Mouse (Mus musculus) skeletal muscle tissue, adult 2 months (tissue): ENCODE results near the gene D1Ertd622e.

ENCODE experiments used
- DNase-seq: peaks from one replicate; pipeline ENCODE4 v3.0.0-alpha.2; 2012; ENCODE audit warnings: low read depth, low spot score

Gene D1Ertd622e

DNA sequence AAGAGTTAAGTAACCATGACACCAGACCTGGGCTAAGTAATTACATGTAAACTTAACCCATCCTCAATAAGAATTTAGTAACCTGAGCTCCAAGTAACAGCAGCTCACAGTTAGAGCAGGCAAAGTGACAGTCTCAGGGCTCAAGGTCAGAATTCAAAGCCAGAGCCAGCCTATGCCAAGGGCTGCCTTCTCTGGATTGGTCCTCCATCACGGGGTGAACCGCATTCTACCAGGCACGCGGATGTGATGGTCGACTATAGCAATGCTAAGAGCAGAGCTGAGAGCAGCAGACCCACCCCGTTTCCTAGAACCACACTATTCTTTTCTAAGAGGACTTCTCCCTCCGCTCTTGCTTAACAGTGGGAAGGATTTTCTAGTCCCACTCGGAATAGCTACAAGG, 27.8 kb downstream of the D1Ertd622e start:
- DNase-seq: peak; percentile 47

DNA sequence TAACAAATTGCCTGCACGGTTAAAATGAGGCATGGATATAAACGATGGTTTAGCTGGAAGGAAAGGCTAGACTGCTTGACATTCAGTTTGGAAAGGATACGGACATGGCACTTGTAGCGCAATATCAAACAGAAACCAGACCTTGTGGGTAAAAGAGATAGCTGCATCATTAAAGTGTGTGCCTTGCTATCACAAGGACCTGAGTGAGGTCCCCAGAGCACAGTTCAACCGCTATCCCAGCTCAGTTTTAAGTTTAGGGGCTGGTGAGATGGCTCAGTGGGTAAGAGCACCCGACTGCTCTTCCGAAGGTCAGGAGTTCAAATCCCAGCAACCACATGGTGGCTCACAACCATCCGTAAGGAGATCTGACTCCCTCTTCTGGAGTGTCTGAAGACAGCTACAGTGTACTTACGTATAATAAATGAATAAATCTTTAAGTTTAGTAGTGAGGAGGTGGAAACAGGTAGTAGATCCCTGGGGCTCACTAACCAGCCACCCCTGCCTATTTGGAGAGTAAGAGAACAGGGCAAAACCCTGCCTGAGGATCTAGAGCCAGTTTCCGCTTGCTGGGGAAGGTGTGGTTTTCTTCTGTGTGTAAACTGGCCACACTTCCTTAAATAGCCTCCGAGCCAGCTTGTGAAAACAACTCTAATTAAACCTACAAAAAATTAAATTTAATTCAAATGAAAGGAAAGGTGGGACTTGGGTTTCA, 29.2 kb downstream of the D1Ertd622e start:
- DNase-seq: no peak

DNA sequence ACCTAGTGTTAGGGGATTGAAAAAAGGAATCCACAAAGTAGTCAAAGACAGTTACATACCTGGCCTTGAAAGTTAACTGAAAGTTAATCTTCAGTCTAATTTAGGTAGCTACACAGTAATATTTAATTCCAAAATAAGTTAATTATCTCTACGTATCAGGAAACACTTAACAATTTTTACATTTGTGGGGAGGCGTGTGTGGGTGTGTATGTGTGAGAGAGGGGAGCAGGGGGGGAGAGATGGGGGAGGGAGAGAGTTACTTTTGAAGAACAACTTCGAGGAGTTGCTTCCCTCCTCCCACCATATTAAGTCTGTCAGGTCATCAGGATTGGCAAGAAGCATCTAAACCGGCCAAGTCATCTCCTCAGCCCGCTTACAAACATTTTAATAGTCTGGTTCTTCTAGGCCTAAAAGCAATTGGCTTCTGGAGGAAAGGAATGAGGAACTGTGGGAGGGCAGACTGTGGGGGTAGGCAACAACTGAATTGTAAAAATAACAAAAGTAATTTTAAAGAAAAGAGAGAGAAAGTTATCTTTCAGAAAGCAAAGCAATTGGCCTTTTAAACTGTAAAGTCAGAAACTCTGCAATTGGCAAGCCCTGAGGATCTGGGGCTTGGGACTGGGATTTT, 29.9 kb downstream of the D1Ertd622e start:
- DNase-seq: no peak

DNA sequence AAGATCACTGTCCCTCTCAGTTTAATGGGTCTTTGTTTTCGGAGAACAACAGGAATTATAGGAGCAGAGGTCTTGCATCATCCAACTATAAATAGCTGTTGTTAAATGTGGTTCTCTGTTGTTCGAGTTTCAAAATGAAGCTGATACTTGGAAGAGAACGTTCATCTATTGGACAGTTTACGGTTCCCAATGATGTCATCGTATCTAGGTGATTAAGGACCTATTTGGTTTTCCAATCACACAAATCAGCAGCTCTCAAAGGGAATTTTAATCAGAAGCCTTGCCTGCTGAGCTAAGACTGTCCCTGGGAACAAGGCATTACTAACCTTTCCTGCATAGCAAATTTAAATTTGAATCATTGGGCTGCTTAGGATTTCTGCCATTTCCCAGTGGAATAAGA, 31.7 kb downstream of the D1Ertd622e start:
- DNase-seq: no peak

DNA sequence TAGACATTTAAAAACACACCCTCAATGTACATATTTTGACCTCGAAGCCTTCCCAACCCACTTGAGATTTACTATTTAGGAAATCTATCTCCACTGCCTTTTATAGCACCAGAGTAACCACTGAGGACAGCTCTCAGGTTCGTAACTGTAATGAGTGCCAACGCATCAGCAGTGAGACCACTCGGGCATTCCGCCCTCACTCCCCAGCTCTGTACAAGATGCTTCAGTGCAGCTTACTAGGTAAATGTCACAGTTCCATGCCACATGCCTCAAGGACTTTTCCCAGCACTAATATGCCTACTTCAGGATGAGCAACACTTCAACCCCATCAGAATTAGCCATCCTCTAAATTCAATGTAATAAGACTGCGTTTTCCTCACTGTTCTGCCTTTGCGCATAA, 33.0 kb downstream of the D1Ertd622e start:
- no peak for DNase-seq

DNA sequence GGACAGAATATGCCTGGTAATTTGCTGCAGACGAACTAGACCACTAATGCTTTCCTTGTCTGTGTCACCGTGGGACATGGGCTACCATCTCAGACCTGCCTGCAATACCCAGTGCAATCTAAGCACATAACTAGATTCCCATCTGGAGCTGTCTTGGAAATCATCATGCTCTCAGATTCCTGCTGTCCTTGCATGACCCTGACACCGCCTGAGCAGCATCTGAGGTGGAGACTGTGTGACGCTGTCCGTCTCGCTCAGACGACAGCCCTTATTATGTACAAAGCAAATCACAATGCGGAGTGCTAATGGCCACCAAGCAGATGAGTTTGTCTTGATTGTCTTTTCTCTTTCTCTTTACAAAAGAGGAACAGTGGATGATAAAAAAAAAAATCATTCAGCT, 33.9 kb downstream of the D1Ertd622e start:
- DNase-seq: peak; percentile 74

DNA sequence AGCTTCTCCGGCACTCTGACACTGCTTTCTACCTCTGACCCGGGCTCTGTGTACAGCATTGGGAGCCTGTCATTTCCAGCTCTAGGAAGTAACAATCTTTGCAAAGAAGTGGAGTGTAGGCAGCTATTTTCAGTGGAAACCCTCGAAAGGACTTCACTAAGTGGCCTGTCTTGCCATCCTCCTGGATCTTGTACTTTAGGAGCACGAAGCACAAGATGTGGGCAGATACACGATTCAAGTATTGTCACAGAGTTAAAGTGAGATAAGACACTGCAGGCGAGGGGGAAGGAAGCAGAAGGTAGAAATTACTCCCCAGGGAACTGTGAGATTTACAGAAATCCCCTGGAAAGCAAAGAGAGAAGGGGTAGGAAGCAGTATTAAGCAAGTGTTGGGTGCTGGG, 36.4 kb downstream of the D1Ertd622e start:
- no peak for DNase-seq

DNA sequence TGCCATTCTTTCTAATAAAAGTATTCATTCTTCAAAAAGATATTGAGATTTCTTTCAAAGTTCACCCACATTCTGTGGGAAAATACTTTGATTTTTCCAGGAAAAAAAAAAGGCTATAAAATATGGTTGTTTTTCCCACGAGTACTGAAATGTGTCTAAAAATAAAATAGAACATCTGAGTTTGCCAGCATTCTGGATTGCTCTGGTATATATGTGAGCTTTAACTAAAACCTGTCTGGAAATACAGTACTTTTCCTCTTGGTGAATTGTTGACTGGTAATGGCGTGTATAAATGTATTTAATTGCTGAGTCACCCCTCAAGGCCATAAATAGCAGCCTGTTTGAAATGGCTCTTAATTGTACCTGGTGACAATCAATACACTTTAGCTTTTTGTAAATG, 37.5 kb downstream of the D1Ertd622e start:
- DNase-seq: no peak

DNA sequence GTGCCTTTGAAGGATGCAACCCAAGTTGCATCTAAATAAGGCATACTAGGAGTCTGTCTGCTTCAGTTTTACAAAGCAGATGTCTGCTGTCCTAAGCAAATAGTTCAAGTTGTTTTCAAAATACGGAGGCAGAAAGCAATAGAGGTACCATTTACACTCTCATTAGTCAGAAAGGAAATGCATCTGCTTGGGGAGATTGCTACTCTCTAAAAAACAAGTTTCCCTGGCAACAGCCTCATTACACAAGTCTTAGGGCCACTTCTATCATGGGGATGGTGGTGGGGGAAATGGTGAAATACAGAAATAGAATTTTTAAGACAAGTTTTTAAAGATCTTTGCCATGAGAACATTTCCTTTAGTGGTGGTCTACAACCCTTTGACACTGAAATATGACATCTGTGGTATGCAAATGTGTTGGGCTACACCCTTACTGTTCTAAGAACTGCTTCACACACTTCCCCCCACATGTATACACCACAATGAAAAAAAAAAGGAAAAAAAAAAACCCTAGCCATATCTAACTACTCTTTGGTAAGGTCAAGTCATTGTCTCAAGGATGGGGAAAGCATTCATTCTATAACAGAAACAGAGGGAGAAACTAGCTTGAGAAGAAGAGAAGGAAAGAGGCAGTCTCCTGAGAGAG, 38.5 kb downstream of the D1Ertd622e start:
- DNase-seq: no peak

DNA sequence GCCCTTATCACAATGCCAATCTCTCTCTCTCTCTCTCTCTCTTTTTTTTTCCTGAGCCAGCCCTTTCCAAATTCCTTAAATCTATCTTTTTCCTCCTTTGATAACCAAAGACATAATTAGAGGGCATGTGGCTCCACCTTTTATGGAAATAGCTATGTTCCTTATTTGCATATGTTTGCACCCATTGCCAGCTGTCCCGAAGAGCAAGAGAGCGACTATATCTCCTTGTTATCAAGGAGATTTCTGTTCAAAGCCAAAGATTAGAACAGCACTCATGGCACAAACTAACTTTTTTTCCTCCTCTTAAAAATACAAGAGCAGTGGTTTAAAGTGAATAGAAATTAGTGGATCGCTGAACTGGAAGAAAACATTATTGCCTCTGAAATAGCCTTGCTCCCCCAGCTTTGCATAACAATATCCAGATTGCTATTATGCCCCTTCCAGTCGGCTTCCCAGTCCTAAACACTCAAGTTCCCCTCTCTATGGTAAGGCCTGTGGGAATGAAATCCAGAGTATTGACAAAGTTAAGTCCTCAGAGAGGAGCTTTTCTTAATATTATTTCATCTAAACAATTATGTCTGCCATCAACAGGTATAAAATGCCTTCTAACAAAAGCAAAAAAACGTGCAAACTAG, 39.2 kb downstream of the D1Ertd622e start:
- no peak for DNase-seq

DNA sequence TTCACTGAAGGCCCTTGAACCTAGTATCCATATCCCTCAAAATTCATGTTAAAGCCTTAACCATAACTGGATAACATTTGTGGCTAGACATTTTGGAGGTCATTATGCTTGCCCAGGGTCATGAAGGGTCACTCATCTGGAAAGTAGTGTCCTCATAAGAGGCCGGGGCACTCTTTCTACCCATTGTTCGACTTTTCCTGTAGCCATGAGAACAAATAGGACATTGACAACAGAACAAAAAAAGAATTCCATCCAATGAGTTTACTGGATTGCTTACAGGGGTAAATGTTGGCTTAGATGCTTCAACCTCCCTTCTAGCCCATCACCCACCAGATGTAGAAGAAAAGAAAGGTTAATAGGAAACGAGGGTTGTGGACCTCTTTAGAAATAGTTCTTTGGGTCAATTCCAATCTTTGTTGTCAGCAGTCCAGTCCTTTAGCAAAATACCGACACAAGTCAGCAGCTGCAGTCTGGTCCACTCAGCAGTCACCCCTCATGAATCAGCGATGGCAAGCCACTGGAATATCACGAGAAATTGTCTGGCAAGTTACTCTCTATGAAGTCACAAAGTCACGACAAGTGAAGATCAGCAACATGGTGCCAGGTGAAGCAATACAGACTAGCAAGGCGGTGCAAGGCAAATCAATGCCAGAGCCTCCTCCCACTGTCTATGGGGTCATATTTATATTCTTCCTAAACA, 42.1 kb downstream of the D1Ertd622e start:
- no peak for DNase-seq

DNA sequence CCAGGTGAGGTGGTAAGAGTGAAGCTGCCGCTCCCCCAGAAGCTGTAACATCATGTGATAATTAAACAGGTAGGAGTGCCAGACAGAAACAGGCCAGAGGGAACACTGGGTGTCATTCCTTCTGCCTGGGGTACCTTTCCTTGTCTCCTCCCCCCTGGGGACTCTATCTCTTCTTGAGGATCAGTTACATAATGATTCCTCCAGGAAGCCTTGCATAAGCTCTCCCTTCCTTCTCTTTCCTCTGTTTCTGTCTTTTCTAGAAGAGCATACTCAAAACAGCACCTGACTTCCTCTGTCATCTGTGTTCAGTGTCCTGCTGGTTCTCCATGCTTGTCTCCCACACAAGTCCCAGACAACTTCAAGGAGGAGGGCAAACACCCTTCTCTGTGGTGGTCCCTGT, 46.3 kb downstream of the D1Ertd622e start:
- DNase-seq: no peak

DNA sequence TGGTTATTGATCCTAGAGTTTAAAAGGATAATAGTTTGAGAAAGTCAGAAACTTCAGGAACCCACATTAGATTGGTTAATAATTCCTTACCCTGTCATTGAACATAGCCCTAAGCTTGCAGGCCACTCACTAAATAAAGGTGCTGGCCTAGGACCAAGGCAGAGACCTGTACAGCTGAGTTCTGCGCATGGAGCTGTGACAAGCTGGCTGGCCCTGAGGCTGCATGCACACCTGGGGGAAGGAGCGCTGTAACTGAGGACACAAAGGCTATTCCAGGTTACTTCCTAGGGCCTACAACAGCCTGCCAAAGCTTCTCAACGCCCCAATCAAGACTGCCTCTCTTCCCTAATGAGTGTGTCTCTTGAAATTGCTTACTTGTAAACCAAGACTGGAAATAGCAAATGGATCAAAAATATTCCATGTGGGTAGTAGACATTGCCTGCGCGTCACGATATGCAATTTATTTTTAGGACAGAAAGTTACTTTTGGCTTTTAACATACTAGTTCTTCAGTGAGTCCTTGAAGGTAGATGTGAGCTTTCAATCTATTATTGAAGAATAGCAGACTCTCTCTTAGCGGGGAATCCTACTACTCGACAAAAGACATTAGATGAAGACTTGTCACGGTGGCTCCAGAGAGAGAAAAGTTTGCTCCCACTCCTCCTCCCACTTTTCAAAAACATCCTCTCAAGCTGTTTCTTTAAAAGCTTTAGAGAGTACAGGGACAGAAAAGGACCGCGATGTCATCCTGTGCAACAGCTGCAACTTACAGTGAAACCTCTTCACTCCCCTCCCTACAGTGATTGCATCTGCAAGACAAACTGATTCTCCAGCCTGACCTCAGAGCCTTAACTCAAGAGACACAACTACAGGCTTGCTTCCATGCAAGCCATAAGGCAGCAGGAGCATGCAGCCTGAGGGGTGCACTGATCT, 47.1 kb downstream of the D1Ertd622e start:
- no peak for DNase-seq

DNA sequence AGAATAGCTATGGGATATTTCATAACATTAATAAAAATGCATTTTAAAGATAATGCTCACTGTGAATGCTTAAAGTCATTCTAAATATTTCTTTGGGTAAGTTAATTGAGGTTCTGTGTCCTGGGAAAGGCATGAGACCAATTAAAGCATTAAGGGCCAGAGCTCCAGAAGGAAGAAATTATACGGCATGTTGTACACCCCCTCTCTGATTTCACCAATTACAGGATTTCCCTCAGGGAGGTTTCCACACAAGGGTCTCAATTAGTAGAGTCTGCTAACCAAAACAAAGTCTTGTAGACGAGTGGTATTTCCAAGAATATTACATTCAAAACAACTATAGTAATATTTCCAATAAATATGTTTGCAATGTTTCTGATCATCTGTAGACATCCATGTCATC, 50.1 kb downstream of the D1Ertd622e start:
- DNase-seq: no peak

DNA sequence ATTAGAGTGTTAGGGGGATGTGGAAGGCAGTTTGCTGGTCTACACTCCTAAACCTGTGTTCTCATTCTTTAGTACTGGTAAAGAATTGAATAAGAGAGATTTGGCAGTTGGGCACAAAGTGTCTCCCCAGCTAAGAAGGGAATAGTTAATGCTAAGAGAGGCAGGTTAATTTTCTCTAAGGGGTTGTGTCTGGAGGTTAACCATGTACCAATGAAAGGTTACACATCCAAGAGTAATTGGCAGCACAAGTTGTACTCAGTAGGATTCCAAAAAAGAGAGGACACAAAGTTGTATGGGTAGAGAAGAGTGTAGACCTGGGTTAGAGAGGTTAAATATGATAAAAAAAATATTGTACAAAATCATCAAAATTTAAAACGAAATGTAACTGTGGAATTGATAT, 58.5 kb downstream of the D1Ertd622e start:
- DNase-seq: no peak

DNA sequence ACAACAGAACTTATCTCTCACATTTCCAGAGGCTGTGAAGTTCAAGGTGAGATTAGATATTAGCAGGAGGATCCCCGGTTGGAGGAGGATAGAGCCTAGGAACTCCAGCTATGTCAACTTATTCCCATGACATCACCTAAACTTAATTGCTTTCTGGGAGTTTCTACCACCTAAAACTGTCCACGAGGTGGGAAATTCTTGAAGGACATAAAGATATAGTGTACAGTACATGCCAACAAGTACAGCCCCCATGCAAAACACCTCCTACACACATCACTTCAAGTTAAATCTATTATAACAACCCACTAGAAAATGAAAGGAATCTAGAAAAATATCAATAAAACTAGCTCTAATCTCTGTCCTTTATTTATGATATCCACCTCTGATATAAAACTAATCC, 61.5 kb downstream of the D1Ertd622e start:
- DNase-seq: no peak

DNA sequence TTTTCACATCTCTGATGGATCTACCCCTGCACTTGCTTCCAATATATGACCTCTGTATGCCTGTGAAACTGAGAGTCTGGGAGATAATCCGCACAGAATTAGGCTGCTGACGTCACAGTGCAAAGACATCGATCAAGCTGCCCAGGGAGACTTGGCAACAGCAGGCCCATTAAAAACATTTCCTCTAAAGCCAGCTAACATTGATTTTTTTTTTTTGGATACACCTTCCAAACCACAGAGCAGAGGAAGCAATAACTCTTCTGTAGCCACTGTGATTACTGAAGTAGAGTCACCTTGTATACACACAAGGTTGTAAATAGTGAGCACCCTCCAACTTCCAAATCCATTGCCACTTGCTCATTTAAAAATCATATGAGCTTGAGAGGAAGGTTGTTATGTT, 62.8 kb downstream of the D1Ertd622e start:
- DNase-seq: no peak

DNA sequence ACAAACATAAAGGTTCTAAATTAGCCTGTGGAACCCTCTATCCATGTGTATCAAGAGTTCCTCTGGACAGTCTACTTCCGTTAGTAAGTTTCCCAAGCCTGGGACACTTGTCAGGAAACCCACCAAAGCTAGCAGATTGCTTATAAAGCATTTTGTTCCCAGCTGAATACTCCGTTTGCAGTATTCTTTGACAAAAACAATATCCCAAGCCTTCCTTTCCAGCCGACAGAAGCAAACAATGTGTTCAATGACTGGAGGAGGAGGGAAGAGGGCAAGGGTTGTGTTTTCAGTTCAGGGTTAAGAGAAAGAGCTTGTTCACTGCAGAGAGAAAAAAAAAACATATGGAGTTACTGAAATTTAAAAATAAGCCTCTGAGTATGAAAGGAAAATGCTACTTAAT, 73.3 kb downstream of the D1Ertd622e start:
- no peak for DNase-seq

DNA sequence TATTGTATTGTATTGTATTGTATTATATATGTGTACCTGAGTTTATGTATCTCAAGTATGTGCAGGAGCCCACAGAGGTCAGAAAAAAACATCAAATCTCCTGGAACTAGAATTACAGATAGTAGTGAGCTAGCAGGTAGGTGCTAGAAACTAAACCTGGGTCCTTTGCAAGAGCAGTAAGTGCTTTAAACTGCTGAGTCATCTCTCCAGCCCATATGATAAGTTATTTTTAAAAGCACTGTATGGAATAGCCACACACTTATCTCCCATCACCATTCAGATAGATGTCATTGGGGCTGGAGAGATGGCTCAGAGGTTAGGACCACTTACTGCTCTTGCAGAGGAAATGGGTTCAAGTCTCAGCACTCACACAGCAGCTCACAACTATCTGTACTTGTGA, 76.8 kb downstream of the D1Ertd622e start:
- no peak for DNase-seq

DNA sequence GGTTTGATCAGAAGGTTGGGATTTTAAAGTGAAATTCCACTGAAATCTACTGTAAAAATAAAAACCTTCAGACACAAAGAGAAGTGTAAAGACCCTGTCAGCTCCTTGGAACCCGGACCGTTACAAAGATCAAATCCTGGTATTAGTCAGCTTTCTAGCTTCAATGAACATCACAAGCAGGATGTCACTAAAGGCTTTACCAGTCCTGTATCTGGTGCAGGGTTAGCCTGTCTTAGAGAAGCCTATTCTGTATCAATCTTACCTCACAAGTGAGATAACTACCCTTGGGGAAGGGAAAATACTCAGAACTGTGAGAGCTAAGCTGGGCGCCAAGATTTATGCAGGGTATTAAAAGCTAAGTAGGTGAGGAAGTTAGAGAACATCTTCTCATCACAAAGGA, 77.7 kb downstream of the D1Ertd622e start:
- no peak for DNase-seq

DNA sequence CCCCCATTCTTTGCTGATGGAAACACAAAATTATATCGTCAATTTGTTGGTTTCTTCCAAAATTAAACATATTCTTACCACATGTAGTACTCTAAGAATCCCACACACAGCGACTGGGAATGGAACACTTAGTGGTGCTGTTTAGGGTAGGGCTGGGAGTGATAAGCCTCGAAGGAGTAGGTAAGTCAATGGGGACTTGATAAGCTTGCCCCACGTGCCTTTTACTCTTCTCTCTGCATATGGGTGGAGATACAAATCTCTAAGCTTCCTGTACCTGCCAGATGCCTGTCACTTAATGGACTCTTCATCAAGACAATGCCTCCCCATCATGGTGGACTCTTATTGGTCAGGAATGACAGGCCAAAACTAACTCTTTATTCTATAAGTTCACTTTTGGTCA, 78.8 kb downstream of the D1Ertd622e start:
- DNase-seq: no peak
